Mouse (Mus musculus) megakaryocyte-erythroid progenitor cell, adult 5-6 weeks (primary cell): ENCODE measurements around the gene Dkkl1. TPM values are rescaled to one million over a fixed set of nuclear protein-coding genes. Genes with fewer than 3 reads are reported as not detected.
"Not testable (repeated sequence)": the region's sequence is repeated elsewhere in the genome, so short reads cannot be mapped to it uniquely, and the experiment has no call there.

ENCODE experiments used
- ATAC-seq: replicated peaks from 2 replicates; pipeline ENCODE4 v1.8.0; 2016; ENCODE audit warnings: mild to moderate bottlenecking, inconsistent platforms; ENCODE audit not compliant: severe bottlenecking, poor library complexity, low FRiP score, low TSS enrichment
- total RNA-seq, 2 experiments: library from RNA; stranded (forward) in 1 of 2; stranded (reverse) in 1 of 2; fragments of 200-1000, 215-1000 nt in 1 of 2; fragments of >200 nt in 1 of 2; fragmentation: Nextera tagmentation in 1 of 2; gene quantifications; 2 replicates each; pipeline ENCODE4 v1.2.3; 2014 to 2017

The Dkkl1 gene
- total RNA-seq, 2 experiments from 2014 or later: 32.1 to 40.5 TPM

- ATAC-seq: no peak
Measured at GRCm38 (mm10) chr7:45175398-45175797, 36.5 kb downstream of the Dkkl1 start.

- no peak for ATAC-seq
Measured at GRCm38 (mm10) chr7:45174567-45175280, 37.2 kb downstream of the Dkkl1 start.

- not testable (repeated sequence) for ATAC-seq
Measured at GRCm38 (mm10) chr7:45173772-45174171, 38.2 kb downstream of the Dkkl1 start.

GRCm38 (mm10) chr7:45172974-45173373, 39.0 kb downstream of the Dkkl1 start:
- ATAC-seq: peak; percentile 10; the same call in 1 of the 2 replicates

- ATAC-seq: no peak
Measured at GRCm38 (mm10) chr7:45169495-45169894, 42.5 kb downstream of the Dkkl1 start.

GRCm38 (mm10) chr7:45168656-45169055, 43.3 kb downstream of the Dkkl1 start:
- ATAC-seq: no peak

- no peak for ATAC-seq
Measured at GRCm38 (mm10) chr7:45167761-45168445, 44.0 kb downstream of the Dkkl1 start.

GRCm38 (mm10) chr7:45166950-45167401, 45.0 kb downstream of the Dkkl1 start:
- no peak for ATAC-seq

- ATAC-seq: no peak
Measured at GRCm38 (mm10) chr7:45165701-45166100, 46.2 kb downstream of the Dkkl1 start.

- no peak for ATAC-seq
Measured at GRCm38 (mm10) chr7:45164833-45165232, 47.1 kb downstream of the Dkkl1 start.

GRCm38 (mm10) chr7:45163735-45164490, 48.0 kb downstream of the Dkkl1 start, which contains the start of gene Slc17a7:
Gene Slc17a7, plus strand, starts transcription at chr7:45163949.
- 0 out of 2 replicates have a peak, but pooled peaks have one; percentile 46 for ATAC-seq

GRCm38 (mm10) chr7:45162996-45163615, 48.8 kb downstream of the Dkkl1 start:
- ATAC-seq: no peak

GRCm38 (mm10) chr7:45162551-45162950, 49.4 kb downstream of the Dkkl1 start:
- no peak for ATAC-seq

- peak; percentile 82 for ATAC-seq
Measured at GRCm38 (mm10) chr7:45161612-45162473, 50.1 kb downstream of the Dkkl1 start.

- no peak for ATAC-seq
Measured at GRCm38 (mm10) chr7:45160866-45161265, 51.1 kb downstream of the Dkkl1 start.

- no peak for ATAC-seq
Measured at GRCm38 (mm10) chr7:45160316-45160800, 51.6 kb downstream of the Dkkl1 start.

- no peak for ATAC-seq
Measured at GRCm38 (mm10) chr7:45158991-45159390, 53.0 kb downstream of the Dkkl1 start.
